Mouse (Mus musculus): Measurements from ENCODE around the gene Gprc6a. TPM values are rescaled to one million over a fixed set of nuclear protein-coding genes. Genes with fewer than 3 reads are reported as not detected.

Gene Gprc6a
- total RNA-seq (2023), result not detected

DNA sequence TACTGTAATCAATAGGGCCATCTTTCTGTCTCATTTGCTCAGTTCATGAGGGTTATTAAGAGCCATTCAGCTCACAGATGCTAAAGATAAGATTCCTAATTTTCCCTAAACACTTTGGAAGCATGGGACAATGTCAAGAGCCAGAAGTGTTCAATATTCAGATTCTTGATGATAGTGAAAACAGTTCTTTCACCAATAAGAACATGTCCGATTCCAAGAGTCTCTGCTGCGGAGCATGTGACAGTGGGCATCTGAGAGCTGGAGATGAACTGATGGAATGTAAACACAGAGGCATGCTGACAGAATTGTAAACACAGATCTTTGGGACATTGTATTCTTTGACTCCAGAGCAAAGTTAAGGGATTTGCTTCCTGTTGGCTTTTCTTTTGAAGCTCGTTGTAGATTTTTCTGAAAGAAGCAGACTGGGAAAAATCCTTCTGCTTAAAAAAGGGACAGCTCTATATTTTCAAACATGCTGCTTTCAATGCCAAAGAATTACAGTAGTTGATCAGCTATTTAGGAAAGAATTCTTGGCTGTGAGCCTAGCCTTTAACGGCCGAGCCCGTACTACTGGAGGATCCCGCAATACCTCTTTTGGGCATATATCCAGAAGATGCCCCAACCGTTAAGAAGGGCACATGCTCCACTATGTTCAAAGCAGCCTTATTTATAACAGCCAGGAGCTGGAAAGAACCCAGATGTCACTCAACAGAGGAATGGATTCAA, at the start of gene Gprc6a:
TSS of gene Gprc6a (minus strand) at position 51 of the 726 bp plus-strand sequence.

DNA sequence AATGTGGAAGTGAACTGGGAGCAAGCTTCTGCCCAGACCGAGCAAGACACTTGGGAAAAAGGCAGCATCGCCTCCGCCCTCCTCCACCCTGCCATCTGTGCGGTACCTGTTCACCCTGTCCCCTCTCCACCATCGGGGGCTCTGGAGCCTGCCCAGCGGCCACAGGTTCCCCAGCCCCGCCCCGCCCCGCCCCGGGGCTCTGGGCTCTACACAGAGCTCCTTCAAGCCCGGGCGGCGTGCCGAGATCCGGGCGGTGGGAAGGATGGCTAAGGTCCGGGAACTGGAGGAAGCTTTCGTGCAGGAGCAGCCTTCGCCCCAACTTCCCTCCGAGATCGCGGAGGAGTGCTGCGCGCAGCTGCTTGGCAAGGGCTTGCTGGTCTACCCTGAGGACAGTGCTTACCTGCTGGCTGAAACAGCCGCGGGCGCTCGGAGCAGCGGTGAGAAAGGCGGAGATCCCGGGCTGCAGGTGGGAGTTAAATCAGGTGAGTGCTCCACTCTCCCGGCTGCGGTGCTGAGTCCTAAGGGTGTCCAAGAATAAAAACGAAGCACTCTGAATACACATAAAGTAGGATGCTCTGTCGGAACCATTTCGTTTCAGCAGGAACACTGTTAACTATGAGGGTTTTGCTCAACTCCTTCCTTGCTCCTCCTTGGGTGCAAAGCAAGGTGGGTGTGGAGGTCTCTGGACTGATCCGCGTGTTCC, 46.4 kb upstream of the Gprc6a start, which contains the start of gene Rfx6:
TSS of gene Rfx6 (plus strand) at position 209 of the 703 bp plus-strand sequence.

DNA sequence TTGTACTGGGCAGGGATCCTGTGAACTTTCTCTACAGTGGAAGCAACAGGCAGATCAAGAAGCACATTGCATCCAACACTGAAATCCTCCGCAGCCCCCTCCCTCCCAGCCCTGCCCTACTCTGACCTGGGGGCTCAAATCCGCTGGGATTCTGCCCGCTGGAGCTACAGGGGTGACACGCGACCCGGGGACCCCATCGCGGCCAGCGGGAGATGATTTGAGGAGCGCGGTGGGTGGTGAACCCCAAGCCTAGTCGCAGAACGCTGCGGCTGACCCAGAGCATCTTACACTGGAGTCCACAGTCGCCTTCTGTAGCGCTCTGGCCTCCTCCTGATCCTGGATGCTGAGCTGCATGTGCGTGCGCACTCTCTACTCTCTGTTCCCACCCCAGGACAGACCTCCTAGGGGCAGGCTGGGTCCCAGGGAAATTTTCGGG, 41.1 kb downstream of the Gprc6a start, which contains the start of gene Fam162b:
TSS of gene Fam162b (minus strand) at position 379 of the 436 bp plus-strand sequence.

Other genes with a start within 250 kb of the Gprc6a start
- 100 to 1,000 TPM; 118 to 154 TPM for gene Gm49339, start 150.8 kb downstream of the Gprc6a start, total RNA-seq (2023)
- gene Lilr4b, start 150.8 kb downstream of the Gprc6a start, total RNA-seq (2023), result 1,000 to 10,000 TPM; 1,112 to 1,173 TPM
- 100 to 1,000 TPM; 851 to 871 TPM for gene Lilrb4a, start 140.5 kb downstream of the Gprc6a start, total RNA-seq (2023)
- gene Fam162b, start 40.9 kb downstream of the Gprc6a start, total RNA-seq (2023), result not detected
- not detected for gene Rfx6, start 46.3 kb upstream of the Gprc6a start, total RNA-seq (2023)